Mouse (Mus musculus): ENCODE measurements around the gene Nhsl1. TPM values are rescaled to one million over a fixed set of nuclear protein-coding genes. Genes with fewer than 3 reads are reported as not detected.
A peak's percentile ranks its signal among the peaks of the same experiment; 100 is the strongest.
"Not testable (repeated sequence)": the region's sequence is repeated elsewhere in the genome, so short reads cannot be mapped to it uniquely, and the experiment has no call there.

Gene Nhsl1
- polyA plus RNA-seq, 1 experiment from 2014 or later = 17.1 TPM

GRCm38 (mm10) chr10:18547381-18547780 is 228.6 kb downstream of the Nhsl1 start:
- H3K27ac ChIP-seq (ENCODE audit: low read depth, low read length) = no peak overlapping the region
- H3K4me3 ChIP-seq (ENCODE audit: low read depth, low read length) = no peak overlapping the region
- H3K36me3 ChIP-seq (ENCODE audit: control insufficient read depth, insufficient read depth, low read length) = no peaks in the 10 kb centered on the region
- H3K9ac ChIP-seq (ENCODE audit: low read length) = no peak overlapping the region
- 85% methylated on average over 4 of the region's 4 CpGs for WGBS
- no peak for DNase-seq (ENCODE audit: low spot score)
- peaks cover 4% of the 10 kb centered on the region; the same call in 1 of the 2 replicates for H3K4me1 ChIP-seq (ENCODE audit: control insufficient read depth, insufficient read depth, low read length)
- no peak overlapping the region for H3K4me2 ChIP-seq (ENCODE audit: low read length)
- no peaks in the 10 kb centered on the region for H3K9me3 ChIP-seq (replicated peaks; ENCODE audit: control insufficient read depth, low read length)
- no peaks in the 10 kb centered on the region for H3K27me3 ChIP-seq (replicated peaks; ENCODE audit: control insufficient read depth, insufficient read depth, low read length)
- ATAC-seq = no peak

- WGBS = 3% methylated on average over 35 of the region's 35 CpGs
- DNase-seq (ENCODE audit: low spot score) = peak; percentile 72
- H3K27ac ChIP-seq (ENCODE audit: low read depth, low read length) = no peak overlapping the region
- peak overlapping the region; percentile 52 for H3K9ac ChIP-seq (ENCODE audit: low read length)
- H3K27me3 ChIP-seq (replicated peaks; ENCODE audit: control insufficient read depth, insufficient read depth, low read length) = no peaks in the 10 kb centered on the region
- peaks cover 4% of the 10 kb centered on the region; the same call in 1 of the 2 replicates for H3K4me1 ChIP-seq (ENCODE audit: control insufficient read depth, insufficient read depth, low read length)
- no peaks in the 10 kb centered on the region for H3K36me3 ChIP-seq (ENCODE audit: control insufficient read depth, insufficient read depth, low read length)
- H3K9me3 ChIP-seq (replicated peaks; ENCODE audit: control insufficient read depth, low read length) = no peaks in the 10 kb centered on the region
- H3K4me3 ChIP-seq (ENCODE audit: low read depth, low read length) = peak overlapping the region; percentile 38
- peak overlapping the region; percentile 64 for H3K4me2 ChIP-seq (ENCODE audit: low read length)
- ATAC-seq = peak; percentile 69
Observed at GRCm38 (mm10) chr10:18549321-18550216, 230.8 kb downstream of the Nhsl1 start.

GRCm38 (mm10) chr10:18559076-18559475 is 240.3 kb downstream of the Nhsl1 start:
- H3K9me3 ChIP-seq (replicated peaks; ENCODE audit: control insufficient read depth, low read length); H3K27ac ChIP-seq (ENCODE audit: low read depth, low read length); H3K9ac ChIP-seq (ENCODE audit: low read length); H3K4me2 ChIP-seq (ENCODE audit: low read length); ATAC-seq; DNase-seq (ENCODE audit: low spot score); H3K27me3 ChIP-seq (replicated peaks; ENCODE audit: control insufficient read depth, insufficient read depth, low read length); H3K36me3 ChIP-seq (ENCODE audit: control insufficient read depth, insufficient read depth, low read length); H3K4me3 ChIP-seq (ENCODE audit: low read depth, low read length); H3K4me1 ChIP-seq (ENCODE audit: control insufficient read depth, insufficient read depth, low read length): not testable (repeated sequence)
- WGBS = 87% methylated on average over 9 of the region's 9 CpGs

GRCm38 (mm10) chr10:18561445-18561844 is 242.7 kb downstream of the Nhsl1 start:
- ATAC-seq (no peak), DNase-seq (ENCODE audit: low spot score) (no peak)
- H3K27ac ChIP-seq (ENCODE audit: low read depth, low read length) = no peak overlapping the region
- no peak overlapping the region for H3K4me2 ChIP-seq (ENCODE audit: low read length)
- H3K4me1 ChIP-seq (ENCODE audit: control insufficient read depth, insufficient read depth, low read length) = no peaks in the 10 kb centered on the region
- 56% methylated on average over 5 of the region's 5 CpGs for WGBS
- H3K27me3 ChIP-seq (replicated peaks; ENCODE audit: control insufficient read depth, insufficient read depth, low read length) = no peaks in the 10 kb centered on the region
- H3K4me3 ChIP-seq (ENCODE audit: low read depth, low read length) = no peak overlapping the region
- no peak overlapping the region for H3K9ac ChIP-seq (ENCODE audit: low read length)
- no peaks in the 10 kb centered on the region for H3K9me3 ChIP-seq (replicated peaks; ENCODE audit: control insufficient read depth, low read length)
- no peaks in the 10 kb centered on the region for H3K36me3 ChIP-seq (ENCODE audit: control insufficient read depth, insufficient read depth, low read length)

- no peak overlapping the region for H3K27ac ChIP-seq (ENCODE audit: low read depth, low read length)
- H3K27me3 ChIP-seq (replicated peaks; ENCODE audit: control insufficient read depth, insufficient read depth, low read length) = no peaks in the 10 kb centered on the region
- DNase-seq (ENCODE audit: low spot score) (peak; percentile 65), ATAC-seq (peak; percentile 57; the same call in 1 of the 2 replicates)
- H3K4me2 ChIP-seq (ENCODE audit: low read length) = no peak overlapping the region
- H3K4me1 ChIP-seq (ENCODE audit: control insufficient read depth, insufficient read depth, low read length) = no peaks in the 10 kb centered on the region
- no peaks in the 10 kb centered on the region for H3K36me3 ChIP-seq (ENCODE audit: control insufficient read depth, insufficient read depth, low read length)
- no peaks in the 10 kb centered on the region for H3K9me3 ChIP-seq (replicated peaks; ENCODE audit: control insufficient read depth, low read length)
- H3K9ac ChIP-seq (ENCODE audit: low read length) = no peak overlapping the region
- no peak overlapping the region for H3K4me3 ChIP-seq (ENCODE audit: low read depth, low read length)
- WGBS = 8% methylated on average over 4 of the region's 4 CpGs
Observed at GRCm38 (mm10) chr10:18562940-18563339, 244.2 kb downstream of the Nhsl1 start.

GRCm38 (mm10) chr10:18572581-18572980 is 253.8 kb downstream of the Nhsl1 start:
- no peak overlapping the region for H3K9ac ChIP-seq (ENCODE audit: low read length)
- no peaks in the 10 kb centered on the region for H3K9me3 ChIP-seq (replicated peaks; ENCODE audit: control insufficient read depth, low read length)
- H3K27ac ChIP-seq (ENCODE audit: low read depth, low read length) = no peak overlapping the region
- no peak for DNase-seq (ENCODE audit: low spot score)
- ATAC-seq = no peak
- H3K4me2 ChIP-seq (ENCODE audit: low read length) = no peak overlapping the region
- no peaks in the 10 kb centered on the region for H3K36me3 ChIP-seq (ENCODE audit: control insufficient read depth, insufficient read depth, low read length)
- no peaks in the 10 kb centered on the region for H3K27me3 ChIP-seq (replicated peaks; ENCODE audit: control insufficient read depth, insufficient read depth, low read length)
- H3K4me3 ChIP-seq (ENCODE audit: low read depth, low read length) = no peak overlapping the region
- 64% methylated on average over 2 of the region's 2 CpGs for WGBS
- no peaks in the 10 kb centered on the region for H3K4me1 ChIP-seq (ENCODE audit: control insufficient read depth, insufficient read depth, low read length)

Other genes with a start within 250 kb of the Nhsl1 start
- 0.27 TPM in 1 of 2 replicates, not detected in the other for gene Ect2l, start 108.1 kb upstream of the Nhsl1 start, polyA plus RNA-seq (2014; fragmentation: Nextera tagmentation; extraction: Ambion mirVana)
- gene Ccdc28a, start 84.0 kb upstream of the Nhsl1 start, polyA plus RNA-seq (2014; fragmentation: Nextera tagmentation; extraction: Ambion mirVana) = 8.9 and 10.3 TPM in 2 replicates
- gene Hebp2, start 227.1 kb downstream of the Nhsl1 start, polyA plus RNA-seq (2014; fragmentation: Nextera tagmentation; extraction: Ambion mirVana) = 7.7 and 7.8 TPM in 2 replicates

All from forebrain, embryonic 14.5 days (tissue).